Mouse (Mus musculus): Measurements from ENCODE around the gene Pdpn. TPM values are rescaled to one million over a fixed set of nuclear protein-coding genes. Genes with fewer than 3 reads are reported as not detected.
A peak's percentile ranks its signal among the peaks of the same experiment; 100 is the strongest.
"Not testable (repeated sequence)": the region's sequence is repeated elsewhere in the genome, so short reads cannot be mapped to it uniquely, and the experiment has no call there.

Gene Pdpn
- polyA plus RNA-seq (2015; fragmentation: Nextera tagmentation; extraction: Ambion mirVana), result 27.4 and 29.7 TPM in 2 replicates

DNA sequence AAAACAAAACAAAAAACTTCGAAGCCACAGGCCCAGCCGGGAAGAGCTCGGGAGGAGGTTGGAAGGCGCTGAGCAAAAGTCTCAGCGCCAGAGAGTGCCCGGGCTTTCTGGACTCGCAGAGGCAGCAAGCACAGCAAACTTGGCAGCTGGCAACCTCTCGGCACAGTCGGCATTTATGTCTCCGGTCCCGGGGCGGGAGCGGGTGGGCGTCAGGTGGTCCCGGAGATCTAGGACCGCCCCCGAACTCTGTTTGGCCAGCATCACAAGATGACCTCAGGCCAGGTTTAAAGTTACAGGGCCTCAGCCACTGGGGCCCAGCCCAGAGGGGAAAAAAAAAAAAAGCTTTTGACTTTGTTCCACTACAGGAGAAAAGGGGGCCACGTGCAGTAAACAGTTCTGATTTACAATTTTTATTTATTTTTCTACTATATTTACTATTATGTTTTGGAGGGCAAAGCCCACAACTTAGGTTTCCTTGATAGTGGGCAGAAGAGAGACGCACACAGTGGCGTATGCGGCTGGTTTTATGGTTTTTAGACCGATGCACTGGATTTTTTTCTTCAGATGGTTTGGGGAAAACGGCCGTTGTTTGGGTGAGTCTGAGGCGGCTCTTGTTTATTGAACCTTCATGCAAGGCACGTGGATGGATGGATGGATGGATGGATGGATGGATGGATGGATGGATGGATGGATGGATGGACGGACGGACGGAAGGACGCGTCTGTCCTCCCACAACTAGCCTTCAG is at the start of gene Pdpn:
Gene Pdpn, minus strand, starts transcription at position 240 of the 746 bp plus-strand sequence.
- 7% methylated on average over 31 of the region's 31 CpGs for WGBS
- H3K27ac ChIP-seq, result no peak within 1 kb of the TSS
- peaks cover 6% of the 10 kb centered on the region; the same call in 1 of the 2 replicates for H3K4me1 ChIP-seq
- H3K36me3 ChIP-seq, result no peaks in the 10 kb centered on the region
- no peak within 1 kb of the TSS for H3K9ac ChIP-seq
- peak within 1 kb of the TSS; percentile 45 for H3K4me3 ChIP-seq (replicated peaks)
- H3K27me3 ChIP-seq (replicated peaks), result no peaks in the 10 kb centered on the region
- no peaks in the 10 kb centered on the region for H3K9me3 ChIP-seq
- H3K4me2 ChIP-seq, result peak within 1 kb of the TSS; percentile 61
- peak; percentile 36; the same call in 1 of the 2 replicates for ATAC-seq (ENCODE audit: insufficient read depth, low FRiP score, low read depth)

DNA sequence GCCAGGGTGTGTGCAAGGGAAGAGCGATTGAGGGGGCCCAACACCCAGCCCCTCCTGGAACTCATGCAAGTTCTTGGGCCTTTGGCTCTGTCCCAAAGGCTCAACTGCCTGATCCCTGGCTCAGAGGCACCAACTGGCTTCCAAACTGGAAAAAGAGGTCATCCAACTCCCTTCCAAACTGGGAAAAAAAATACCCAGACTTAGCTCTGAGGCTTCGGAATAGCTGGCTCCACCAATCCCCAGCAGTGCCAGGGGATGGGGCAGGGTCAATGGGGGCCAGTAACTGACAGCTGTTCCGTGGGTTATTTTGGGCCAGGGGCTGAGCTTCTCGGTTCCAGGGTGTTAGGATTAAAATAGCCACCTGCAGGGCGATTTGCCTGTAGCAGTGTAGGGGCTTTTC is 49.3 kb upstream of the Pdpn start:
- peaks cover 44% of the 10 kb centered on the region for H3K27me3 ChIP-seq (replicated peaks)
- H3K4me1 ChIP-seq, result peaks cover 17% of the 10 kb centered on the region
- H3K4me3 ChIP-seq (replicated peaks), result no peak overlapping the region
- no peak overlapping the region for H3K27ac ChIP-seq
- no peaks in the 10 kb centered on the region for H3K36me3 ChIP-seq
- no peak for ATAC-seq (ENCODE audit: insufficient read depth, low FRiP score, low read depth)
- no peak overlapping the region for H3K4me2 ChIP-seq
- H3K9me3 ChIP-seq, result no peaks in the 10 kb centered on the region
- H3K9ac ChIP-seq, result no peak overlapping the region
- WGBS, result 30% methylated on average over 5 of the region's 5 CpGs

DNA sequence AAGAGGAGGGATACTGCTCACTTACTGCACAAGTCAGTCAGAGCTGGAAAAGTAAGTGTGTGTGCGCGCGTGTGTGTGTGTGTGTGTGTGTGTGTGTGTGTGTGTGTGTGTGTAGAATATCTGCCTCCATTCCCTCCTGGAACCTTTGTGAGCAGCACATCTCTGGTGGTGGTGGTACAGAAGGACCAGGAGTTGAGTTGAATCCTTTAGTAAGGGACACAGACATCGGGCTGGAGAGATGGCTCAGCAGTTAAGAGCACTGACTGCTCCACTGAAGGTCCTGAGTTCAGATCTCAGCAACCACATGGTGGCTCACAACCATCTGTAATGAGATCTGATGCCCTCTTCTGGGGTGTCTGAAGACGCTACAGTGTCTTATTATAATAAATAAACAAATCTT is 46.1 kb upstream of the Pdpn start:
- WGBS, result 81% methylated on average over 5 of the region's 5 CpGs
- H3K9me3 ChIP-seq; ATAC-seq (ENCODE audit: insufficient read depth, low FRiP score, low read depth); H3K9ac ChIP-seq; H3K4me2 ChIP-seq; H3K4me3 ChIP-seq (replicated peaks); H3K36me3 ChIP-seq; H3K27ac ChIP-seq: not testable (repeated sequence)
- H3K27me3 ChIP-seq (replicated peaks), result peaks cover 26% of the 10 kb centered on the region
- H3K4me1 ChIP-seq, result peaks cover 15% of the 10 kb centered on the region

DNA sequence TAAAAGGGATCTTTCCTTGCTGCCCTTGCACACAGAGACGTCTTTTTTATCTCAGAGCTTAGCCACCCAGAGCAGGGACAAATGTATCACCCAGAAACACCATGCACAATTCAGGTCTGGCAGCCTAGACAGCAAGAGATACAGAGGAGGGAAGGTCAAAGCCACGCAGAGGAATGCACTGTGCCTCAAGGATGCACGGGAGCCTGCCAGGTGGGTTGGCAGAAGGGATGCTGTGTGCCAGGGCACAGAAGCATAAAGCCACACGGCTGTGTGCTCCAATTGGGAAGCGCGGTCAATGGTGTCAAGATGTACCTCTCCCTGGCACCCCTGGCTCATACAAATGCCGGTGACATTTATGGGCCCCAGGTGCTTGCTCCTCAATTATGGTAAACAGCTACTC is 42.1 kb upstream of the Pdpn start:
- Histone ChIP-seq H3K27me3 (replicated peaks) (no peaks in the 10 kb centered on the region), H3K9ac (no peak overlapping the region), H3K27ac (no peak overlapping the region), H3K4me3 (replicated peaks) (no peak overlapping the region), H3K4me1 (no peaks in the 10 kb centered on the region), H3K36me3 (no peaks in the 10 kb centered on the region), H3K4me2 (no peak overlapping the region), H3K9me3 (no peaks in the 10 kb centered on the region)
- ATAC-seq (ENCODE audit: insufficient read depth, low FRiP score, low read depth), result no peak
- WGBS, result 83% methylated on average over 7 of the region's 7 CpGs

DNA sequence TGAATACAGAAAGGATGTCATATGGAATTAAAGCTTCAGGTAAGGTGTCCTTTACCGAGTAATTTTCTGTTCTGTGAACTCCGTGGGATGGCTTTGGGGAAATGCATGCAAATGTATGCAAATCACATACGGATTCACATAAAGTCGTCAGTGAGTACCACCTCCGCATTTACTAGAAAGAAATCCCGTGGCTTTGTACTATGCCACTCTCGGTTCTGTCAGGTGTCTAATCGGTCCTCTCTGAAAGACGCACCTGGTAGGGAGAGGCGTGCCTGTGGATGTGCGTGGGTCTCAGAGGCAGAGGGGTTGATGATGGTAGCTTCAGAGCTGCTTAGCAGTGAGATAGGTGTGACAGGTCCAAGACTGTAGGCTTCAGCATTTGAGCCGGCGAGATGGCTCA is 40.4 kb upstream of the Pdpn start:
- 82% methylated on average over 13 of the region's 13 CpGs for WGBS
- Histone ChIP-seq H3K9me3 (no peaks in the 10 kb centered on the region), H3K4me1 (no peaks in the 10 kb centered on the region), H3K27ac (no peak overlapping the region), H3K4me2 (no peak overlapping the region), H3K4me3 (replicated peaks) (no peak overlapping the region), H3K9ac (no peak overlapping the region), H3K36me3 (no peaks in the 10 kb centered on the region), H3K27me3 (replicated peaks) (no peaks in the 10 kb centered on the region)
- no peak for ATAC-seq (ENCODE audit: insufficient read depth, low FRiP score, low read depth)

DNA sequence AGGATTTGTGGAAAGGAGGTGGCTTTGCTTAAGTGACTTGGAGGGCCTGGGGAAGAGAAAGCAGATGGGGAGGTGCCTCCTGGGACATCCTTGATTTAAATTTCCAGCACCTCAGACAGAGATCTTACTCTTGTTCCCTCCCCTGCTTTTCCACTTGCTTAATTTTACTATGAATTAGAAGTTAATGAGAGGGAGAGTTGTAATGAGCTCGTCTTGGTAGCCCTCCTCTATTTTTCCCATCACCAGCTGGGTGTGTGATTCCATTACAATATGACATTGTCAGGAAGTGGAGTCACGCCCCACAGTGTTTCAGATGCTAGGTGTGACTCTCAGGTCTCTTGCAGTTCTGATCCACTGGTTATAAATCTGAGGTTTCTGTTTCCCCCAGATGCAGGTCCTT is 36.7 kb upstream of the Pdpn start:
- H3K9ac ChIP-seq, result no peak overlapping the region
- H3K9me3 ChIP-seq, result no peaks in the 10 kb centered on the region
- 63% methylated on average over 2 of the region's 2 CpGs for WGBS
- H3K4me2 ChIP-seq, result no peak overlapping the region
- H3K4me1 ChIP-seq, result no peaks in the 10 kb centered on the region
- H3K27ac ChIP-seq, result no peak overlapping the region
- ATAC-seq (ENCODE audit: insufficient read depth, low FRiP score, low read depth), result no peak
- H3K36me3 ChIP-seq, result no peaks in the 10 kb centered on the region
- no peaks in the 10 kb centered on the region for H3K27me3 ChIP-seq (replicated peaks)
- no peak overlapping the region for H3K4me3 ChIP-seq (replicated peaks)

DNA sequence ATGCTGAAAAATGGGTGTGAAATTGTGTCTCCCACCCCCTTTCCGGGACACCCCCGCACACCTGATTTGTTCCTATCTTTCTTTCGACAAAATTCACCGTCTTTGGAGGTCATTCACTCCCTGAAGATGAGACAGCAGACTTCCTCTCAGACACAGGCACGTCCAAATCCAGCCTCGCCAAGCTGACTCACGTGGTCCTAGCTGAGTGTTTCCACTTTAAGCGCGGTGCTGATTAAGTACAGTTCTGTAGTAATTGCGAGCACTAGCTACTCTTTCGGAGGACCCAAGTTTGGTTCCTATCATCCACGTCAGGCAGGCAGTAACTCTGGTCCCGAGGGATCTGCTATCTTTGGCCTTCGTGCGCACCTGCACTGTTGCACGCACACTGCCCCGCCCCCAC is 35.6 kb upstream of the Pdpn start:
- Histone ChIP-seq H3K27me3 (replicated peaks) (no peaks in the 10 kb centered on the region), H3K9me3 (no peaks in the 10 kb centered on the region), H3K4me1 (no peaks in the 10 kb centered on the region), H3K36me3 (no peaks in the 10 kb centered on the region), H3K9ac (no peak overlapping the region), H3K27ac (no peak overlapping the region), H3K4me2 (no peak overlapping the region), H3K4me3 (replicated peaks) (no peak overlapping the region)
- 80% methylated on average over 17 of the region's 17 CpGs for WGBS
- no peak for ATAC-seq (ENCODE audit: insufficient read depth, low FRiP score, low read depth)

DNA sequence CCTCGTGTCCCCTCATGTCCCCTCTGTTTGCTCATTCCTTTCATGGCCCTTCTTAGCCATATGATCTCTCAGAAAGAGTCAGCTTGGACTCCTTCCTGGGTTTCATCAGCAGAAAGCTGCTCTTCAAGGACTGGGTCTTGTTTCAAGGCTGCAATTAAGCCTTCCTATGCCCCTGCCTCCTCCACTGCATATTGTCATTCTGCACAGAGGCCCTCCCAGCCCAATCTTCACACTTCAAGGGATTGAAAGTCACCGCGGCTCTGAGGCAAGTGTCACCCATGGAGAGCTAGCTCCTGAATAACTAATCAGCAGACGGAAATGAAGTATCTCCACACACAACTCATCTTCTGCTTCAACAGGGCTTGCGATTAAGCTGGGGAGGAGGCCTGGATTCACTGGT is 34.8 kb upstream of the Pdpn start:
- H3K4me2 ChIP-seq, result no peak overlapping the region
- H3K4me1 ChIP-seq, result no peaks in the 10 kb centered on the region
- no peak overlapping the region for H3K4me3 ChIP-seq (replicated peaks)
- ATAC-seq (ENCODE audit: insufficient read depth, low FRiP score, low read depth), result no peak
- H3K27me3 ChIP-seq (replicated peaks), result no peaks in the 10 kb centered on the region
- H3K27ac ChIP-seq, result no peak overlapping the region
- no peaks in the 10 kb centered on the region for H3K9me3 ChIP-seq
- no peaks in the 10 kb centered on the region for H3K36me3 ChIP-seq
- WGBS, result 42% methylated on average over 5 of the region's 5 CpGs
- H3K9ac ChIP-seq, result no peak overlapping the region

DNA sequence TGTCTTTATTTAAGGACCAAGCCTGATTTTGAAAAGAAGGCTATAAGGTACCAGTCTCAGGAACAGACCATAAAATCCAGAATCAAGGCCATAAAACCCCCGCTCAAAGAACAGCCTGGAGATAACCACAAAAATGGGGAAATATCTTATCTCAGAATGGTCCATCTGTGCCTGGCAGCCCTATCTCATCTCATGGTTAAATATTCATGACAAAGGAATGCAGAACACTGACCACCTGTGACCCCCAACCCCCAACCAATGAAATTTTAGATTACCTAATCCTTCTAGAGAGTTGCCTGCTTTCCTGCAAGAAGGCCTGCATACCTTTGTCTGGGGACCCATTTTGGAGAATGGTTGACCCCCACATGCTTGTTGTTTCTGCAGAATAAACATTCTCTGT is 32.4 kb upstream of the Pdpn start:
- ATAC-seq (ENCODE audit: insufficient read depth, low FRiP score, low read depth), result no peak
- Histone ChIP-seq H3K4me3 (replicated peaks) (no peak overlapping the region), H3K36me3 (no peaks in the 10 kb centered on the region), H3K9ac (no peak overlapping the region), H3K4me2 (no peak overlapping the region), H3K27ac (no peak overlapping the region), H3K9me3 (no peaks in the 10 kb centered on the region), H3K4me1 (no peaks in the 10 kb centered on the region), H3K27me3 (replicated peaks) (no peaks in the 10 kb centered on the region)
- 48% methylated on average over 1 of the region's 1 CpGs for WGBS

DNA sequence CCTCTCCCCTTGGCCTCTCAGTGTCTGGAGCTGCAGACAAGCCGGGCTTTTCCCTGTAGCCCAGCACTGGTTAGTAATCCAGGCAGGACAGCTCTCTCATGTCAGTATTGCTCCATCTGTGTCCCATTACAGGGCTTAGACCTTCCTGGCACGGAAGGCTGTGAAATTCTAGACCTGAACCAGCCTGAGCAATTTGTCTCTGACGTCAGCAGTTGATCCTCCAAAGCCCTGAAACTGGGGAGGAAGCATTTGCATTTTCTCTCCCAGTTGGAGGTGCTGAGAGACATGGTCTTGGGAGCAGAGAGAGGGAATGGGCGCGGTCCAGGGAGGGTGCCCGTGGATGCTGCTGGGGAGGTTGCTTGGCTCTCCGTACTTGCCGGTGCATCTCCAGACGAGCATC is 31.2 kb upstream of the Pdpn start:
- Histone ChIP-seq H3K4me1 (no peaks in the 10 kb centered on the region), H3K27ac (no peak overlapping the region), H3K4me3 (replicated peaks) (no peak overlapping the region), H3K4me2 (peak overlapping the region; percentile 16; the same call in 1 of the 2 replicates), H3K36me3 (no peaks in the 10 kb centered on the region), H3K9ac (no peak overlapping the region), H3K27me3 (replicated peaks) (no peaks in the 10 kb centered on the region), H3K9me3 (no peaks in the 10 kb centered on the region)
- no peak for ATAC-seq (ENCODE audit: insufficient read depth, low FRiP score, low read depth)
- 34% methylated on average over 9 of the region's 9 CpGs for WGBS

DNA sequence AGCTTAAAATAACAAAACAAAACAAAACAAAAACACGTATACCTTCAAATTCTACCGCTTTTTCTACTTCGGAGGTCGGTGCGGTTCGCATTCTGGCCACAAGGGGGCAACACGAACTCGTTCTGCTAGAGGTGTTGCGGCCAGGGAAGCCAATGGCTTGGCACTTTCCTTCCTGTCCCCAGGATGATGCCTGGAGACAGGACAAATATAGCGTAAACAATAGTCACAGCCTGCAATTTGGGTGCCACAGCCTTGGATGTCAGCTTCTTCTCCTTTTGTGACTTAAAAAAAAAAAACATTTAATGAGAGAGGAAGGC is 26.2 kb upstream of the Pdpn start:
- Histone ChIP-seq H3K9ac (no peak overlapping the region), H3K27me3 (replicated peaks) (no peaks in the 10 kb centered on the region), H3K4me1 (peaks cover 6% of the 10 kb centered on the region; the same call in 1 of the 2 replicates), H3K4me3 (replicated peaks) (no peak overlapping the region; the same call in 1 of the 2 replicates), H3K4me2 (peak overlapping the region; percentile 52), H3K9me3 (no peaks in the 10 kb centered on the region), H3K27ac (no peak overlapping the region), H3K36me3 (no peaks in the 10 kb centered on the region)
- no peak for ATAC-seq (ENCODE audit: insufficient read depth, low FRiP score, low read depth)
- WGBS, result 2% methylated on average over 10 of the region's 10 CpGs

DNA sequence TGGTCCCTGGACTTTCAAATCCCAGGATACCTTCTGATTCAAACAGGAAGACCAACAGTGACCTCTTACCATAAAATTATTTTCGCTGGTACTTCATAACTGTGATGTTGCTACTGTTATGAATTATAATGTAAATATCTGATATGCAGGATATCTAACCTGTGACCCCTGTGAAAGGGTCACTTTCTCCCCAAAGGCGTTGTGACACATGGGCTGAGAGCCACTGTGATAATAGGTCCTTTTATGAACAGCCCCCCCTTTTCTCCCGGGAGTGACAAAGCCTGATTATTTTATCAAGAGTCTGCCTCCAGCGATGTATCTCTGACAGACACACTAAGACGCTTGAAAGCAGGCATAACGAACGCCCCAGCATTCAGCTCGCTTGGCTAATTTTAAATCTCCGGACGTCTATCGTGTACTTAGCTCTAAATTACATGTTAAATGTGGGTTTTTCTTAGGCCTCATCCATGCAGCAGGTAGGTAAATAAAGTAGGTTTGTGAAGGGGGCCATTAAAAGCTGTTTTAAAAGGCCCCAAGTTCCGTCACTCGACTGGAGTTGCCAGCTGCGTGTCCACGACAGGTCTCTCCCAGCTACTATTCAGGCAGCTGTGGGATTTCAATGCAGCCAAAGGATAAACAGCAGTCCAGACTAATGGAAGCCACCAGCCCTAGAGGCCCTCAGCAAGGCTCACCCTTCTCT is 25.7 kb upstream of the Pdpn start:
- no peak; the same call in 1 of the 2 replicates for ATAC-seq (ENCODE audit: insufficient read depth, low FRiP score, low read depth)
- 19% methylated on average over 15 of the region's 15 CpGs for WGBS
- Histone ChIP-seq H3K27ac (no peak overlapping the region), H3K4me2 (peak overlapping the region; percentile 52), H3K9me3 (no peaks in the 10 kb centered on the region), H3K9ac (no peak overlapping the region), H3K36me3 (no peaks in the 10 kb centered on the region), H3K27me3 (replicated peaks) (no peaks in the 10 kb centered on the region), H3K4me3 (replicated peaks) (no peak overlapping the region; the same call in 1 of the 2 replicates), H3K4me1 (peaks cover 6% of the 10 kb centered on the region; the same call in 1 of the 2 replicates)

All from stomach, embryonic 15.5 days (tissue).